Mouse (Mus musculus): ENCODE results near the gene L3mbtl4. TPM values are rescaled to one million over a fixed set of nuclear protein-coding genes. Genes with fewer than 3 reads are reported as not detected.
A peak's percentile ranks its signal among the peaks of the same experiment; 100 is the strongest.

L3mbtl4 gene
- polyA plus RNA-seq, 1 experiment from 2014 or later: 4.0 TPM

DNA sequence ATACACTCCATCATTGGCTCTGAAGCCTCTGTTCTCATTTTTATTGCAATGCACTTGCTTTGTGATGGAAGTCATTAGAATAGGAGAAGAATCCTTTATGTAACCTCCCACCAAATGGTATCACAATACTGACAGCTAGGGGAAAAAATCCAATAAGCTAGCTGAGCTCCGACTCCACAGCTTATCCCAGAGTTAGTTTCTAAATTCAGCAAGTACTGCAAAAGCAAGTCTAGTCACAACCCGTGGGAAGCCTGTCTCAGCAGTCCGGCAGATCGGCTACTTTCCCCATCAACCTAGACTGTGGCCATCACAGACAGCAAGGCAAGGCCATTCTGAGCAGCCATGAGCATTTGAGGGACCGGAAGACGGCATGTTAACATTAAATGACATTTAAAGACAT, 298.2 kb downstream of the L3mbtl4 start:
- no peaks in the 10 kb centered on the region for H3K36me3 ChIP-seq (ENCODE audit: control insufficient read depth, insufficient read depth, low read length)
- no peaks in the 10 kb centered on the region for H3K27me3 ChIP-seq (ENCODE audit: control insufficient read depth, insufficient read depth, low read length)
- 91% methylated on average over 6 of the region's 6 CpGs for WGBS
- ATAC-seq (ENCODE audit: low FRiP score, low TSS enrichment) (no peak), DNase-seq (no peak)
- H3K9ac ChIP-seq (replicated peaks; ENCODE audit: low read length): no peak overlapping the region
- no peaks in the 10 kb centered on the region for H3K4me1 ChIP-seq (ENCODE audit: control insufficient read depth, insufficient read depth, low read length)
- H3K4me2 ChIP-seq (ENCODE audit: low read length): no peak overlapping the region
- H3K9me3 ChIP-seq (ENCODE audit: control insufficient read depth, low read length): no peaks in the 10 kb centered on the region
- H3K27ac ChIP-seq (replicated peaks; ENCODE audit: low read depth, low read length): no peak overlapping the region
- H3K4me3 ChIP-seq (replicated peaks; ENCODE audit: low read depth, low read length): no peak overlapping the region

DNA sequence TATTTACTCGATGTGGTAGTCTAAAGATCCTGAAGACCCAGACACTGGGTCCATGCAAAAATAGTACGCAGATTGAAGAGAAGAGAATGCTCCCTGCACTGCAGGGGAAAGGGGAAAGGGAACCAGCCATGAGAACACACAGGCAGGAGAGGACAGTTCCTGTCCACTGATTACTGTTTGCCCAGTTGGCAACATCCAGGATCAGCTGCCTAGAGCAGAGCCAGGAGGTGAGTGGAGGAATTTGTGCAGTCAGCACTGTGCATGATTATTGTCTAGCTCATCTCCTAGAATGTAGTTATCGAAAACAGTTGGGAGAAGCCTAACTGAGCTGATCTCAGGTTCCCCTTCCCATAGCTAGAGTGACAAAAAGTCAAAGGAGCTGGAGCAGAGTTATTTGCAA, 311.6 kb downstream of the L3mbtl4 start:
- Histone ChIP-seq H3K9ac (replicated peaks; ENCODE audit: low read length) (no peak overlapping the region), H3K4me1 (ENCODE audit: control insufficient read depth, insufficient read depth, low read length) (no peaks in the 10 kb centered on the region), H3K9me3 (ENCODE audit: control insufficient read depth, low read length) (no peaks in the 10 kb centered on the region), H3K27me3 (ENCODE audit: control insufficient read depth, insufficient read depth, low read length) (no peaks in the 10 kb centered on the region), H3K36me3 (ENCODE audit: control insufficient read depth, insufficient read depth, low read length) (no peaks in the 10 kb centered on the region), H3K4me2 (ENCODE audit: low read length) (no peak overlapping the region), H3K4me3 (replicated peaks; ENCODE audit: low read depth, low read length) (no peak overlapping the region), H3K27ac (replicated peaks; ENCODE audit: low read depth, low read length) (no peak overlapping the region)
- ATAC-seq (ENCODE audit: low FRiP score, low TSS enrichment) (no peak), DNase-seq (no peak)
- 82% methylated on average over 3 of the region's 3 CpGs for WGBS

DNA sequence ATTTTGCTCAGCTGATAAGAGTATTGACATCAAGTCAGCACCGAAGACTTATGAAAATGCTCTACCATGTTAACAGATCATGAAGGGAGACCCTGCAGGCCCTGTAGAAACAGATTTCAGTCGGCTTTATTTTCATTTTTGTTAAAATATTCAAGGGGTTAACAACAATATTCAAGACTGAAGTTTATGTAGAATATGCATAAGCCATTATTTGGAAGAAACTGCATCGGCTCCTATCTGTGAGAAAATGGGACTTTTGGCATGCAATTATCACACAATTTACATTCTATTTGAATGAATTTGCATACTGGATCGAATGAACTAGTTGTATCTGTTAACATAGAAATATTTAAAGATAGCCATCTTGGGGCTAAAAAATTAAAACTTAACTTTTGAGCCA, 318.0 kb downstream of the L3mbtl4 start:
- WGBS: 70% methylated on average over 4 of the region's 4 CpGs
- DNase-seq (no peak), ATAC-seq (ENCODE audit: low FRiP score, low TSS enrichment) (no peak)
- H3K4me3 ChIP-seq (replicated peaks; ENCODE audit: low read depth, low read length): no peak overlapping the region
- H3K4me1 ChIP-seq (ENCODE audit: control insufficient read depth, insufficient read depth, low read length): no peaks in the 10 kb centered on the region
- no peak overlapping the region for H3K4me2 ChIP-seq (ENCODE audit: low read length)
- H3K9me3 ChIP-seq (ENCODE audit: control insufficient read depth, low read length): no peaks in the 10 kb centered on the region
- H3K36me3 ChIP-seq (ENCODE audit: control insufficient read depth, insufficient read depth, low read length): no peaks in the 10 kb centered on the region
- no peak overlapping the region for H3K27ac ChIP-seq (replicated peaks; ENCODE audit: low read depth, low read length)
- no peak overlapping the region for H3K9ac ChIP-seq (replicated peaks; ENCODE audit: low read length)
- no peaks in the 10 kb centered on the region for H3K27me3 ChIP-seq (ENCODE audit: control insufficient read depth, insufficient read depth, low read length)

DNA sequence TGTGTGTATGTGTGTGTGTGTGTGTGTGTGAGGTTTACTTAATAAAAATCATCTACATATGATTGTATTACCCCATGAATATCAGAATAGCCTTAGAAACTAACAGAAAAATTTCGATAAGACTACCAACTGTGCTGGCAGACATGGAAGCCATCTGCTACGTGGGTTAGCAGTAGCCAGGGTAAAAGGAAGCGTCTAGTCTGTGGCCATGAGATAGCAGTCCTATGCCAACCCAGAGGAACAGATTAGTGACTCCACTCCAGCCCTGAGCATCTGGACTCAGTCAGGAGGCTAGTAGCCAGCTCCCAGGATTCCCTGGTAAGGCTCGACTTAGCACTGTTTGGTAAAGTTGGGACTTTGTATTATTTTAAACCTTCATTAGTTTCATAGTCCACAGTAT, 329.1 kb downstream of the L3mbtl4 start:
- Histone ChIP-seq H3K4me1 (ENCODE audit: control insufficient read depth, insufficient read depth, low read length) (no peaks in the 10 kb centered on the region), H3K9ac (replicated peaks; ENCODE audit: low read length) (no peak overlapping the region), H3K4me3 (replicated peaks; ENCODE audit: low read depth, low read length) (no peak overlapping the region), H3K9me3 (ENCODE audit: control insufficient read depth, low read length) (no peaks in the 10 kb centered on the region), H3K4me2 (ENCODE audit: low read length) (no peak overlapping the region), H3K27ac (replicated peaks; ENCODE audit: low read depth, low read length) (no peak overlapping the region), H3K36me3 (ENCODE audit: control insufficient read depth, insufficient read depth, low read length) (no peaks in the 10 kb centered on the region), H3K27me3 (ENCODE audit: control insufficient read depth, insufficient read depth, low read length) (no peaks in the 10 kb centered on the region)
- 86% methylated on average over 4 of the region's 4 CpGs for WGBS
- DNase-seq: no peak
- no peak for ATAC-seq (ENCODE audit: low FRiP score, low TSS enrichment)

DNA sequence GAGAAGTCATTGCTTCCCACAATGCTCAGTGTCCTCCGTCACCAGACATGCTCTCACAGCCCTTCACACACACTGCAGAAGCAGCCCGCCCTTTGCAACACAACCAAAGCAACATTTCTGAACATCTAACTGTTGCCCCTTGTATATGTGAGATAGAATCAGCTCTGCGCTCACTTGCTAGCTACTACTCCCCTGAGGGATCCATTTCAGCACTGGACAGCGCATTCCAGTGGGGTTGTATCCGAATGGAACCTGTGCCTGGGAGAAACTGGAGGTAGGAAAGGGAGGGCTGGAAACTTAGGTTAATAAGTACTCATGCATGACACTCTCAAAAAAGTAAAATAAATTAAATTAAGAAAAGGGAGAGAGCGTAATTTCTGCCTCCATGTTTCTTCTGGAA, 334.1 kb downstream of the L3mbtl4 start:
- no peak overlapping the region for H3K27ac ChIP-seq (replicated peaks; ENCODE audit: low read depth, low read length)
- no peaks in the 10 kb centered on the region for H3K27me3 ChIP-seq (ENCODE audit: control insufficient read depth, insufficient read depth, low read length)
- H3K9ac ChIP-seq (replicated peaks; ENCODE audit: low read length): no peak overlapping the region
- DNase-seq (peak; percentile 50), ATAC-seq (ENCODE audit: low FRiP score, low TSS enrichment) (no peak)
- WGBS: 60% methylated on average over 6 of the region's 6 CpGs
- H3K4me2 ChIP-seq (ENCODE audit: low read length): no peak overlapping the region
- H3K36me3 ChIP-seq (ENCODE audit: control insufficient read depth, insufficient read depth, low read length): no peaks in the 10 kb centered on the region
- H3K4me1 ChIP-seq (ENCODE audit: control insufficient read depth, insufficient read depth, low read length): no peaks in the 10 kb centered on the region
- H3K4me3 ChIP-seq (replicated peaks; ENCODE audit: low read depth, low read length): no peak overlapping the region
- no peaks in the 10 kb centered on the region for H3K9me3 ChIP-seq (ENCODE audit: control insufficient read depth, low read length)

DNA sequence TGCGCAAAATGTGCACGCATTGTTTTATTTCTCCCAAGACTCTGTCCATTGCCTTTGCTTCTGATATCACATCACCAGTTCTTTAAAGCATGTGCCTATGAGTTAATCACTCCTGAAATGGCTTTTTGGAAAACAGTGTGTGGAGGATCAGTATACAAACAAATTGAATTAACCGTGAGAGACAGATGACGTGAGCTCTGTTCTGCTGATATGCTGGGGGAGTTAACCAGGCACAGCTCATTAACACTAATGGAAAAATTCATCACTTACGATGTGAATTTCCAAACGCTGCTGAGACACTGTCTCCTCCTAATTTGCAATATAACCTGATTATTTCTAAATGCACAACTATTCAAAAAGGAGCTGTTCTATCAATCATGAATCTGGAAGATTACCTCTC, 337.6 kb downstream of the L3mbtl4 start:
- 64% methylated on average over 6 of the region's 6 CpGs for WGBS
- no peak for ATAC-seq (ENCODE audit: low FRiP score, low TSS enrichment)
- H3K4me1 ChIP-seq (ENCODE audit: control insufficient read depth, insufficient read depth, low read length): no peaks in the 10 kb centered on the region
- H3K9ac ChIP-seq (replicated peaks; ENCODE audit: low read length): no peak overlapping the region
- H3K27me3 ChIP-seq (ENCODE audit: control insufficient read depth, insufficient read depth, low read length): no peaks in the 10 kb centered on the region
- no peaks in the 10 kb centered on the region for H3K9me3 ChIP-seq (ENCODE audit: control insufficient read depth, low read length)
- H3K4me2 ChIP-seq (ENCODE audit: low read length): no peak overlapping the region
- H3K4me3 ChIP-seq (replicated peaks; ENCODE audit: low read depth, low read length): no peak overlapping the region
- no peak overlapping the region for H3K27ac ChIP-seq (replicated peaks; ENCODE audit: low read depth, low read length)
- no peaks in the 10 kb centered on the region for H3K36me3 ChIP-seq (ENCODE audit: control insufficient read depth, insufficient read depth, low read length)
- DNase-seq: peak; percentile 15

DNA sequence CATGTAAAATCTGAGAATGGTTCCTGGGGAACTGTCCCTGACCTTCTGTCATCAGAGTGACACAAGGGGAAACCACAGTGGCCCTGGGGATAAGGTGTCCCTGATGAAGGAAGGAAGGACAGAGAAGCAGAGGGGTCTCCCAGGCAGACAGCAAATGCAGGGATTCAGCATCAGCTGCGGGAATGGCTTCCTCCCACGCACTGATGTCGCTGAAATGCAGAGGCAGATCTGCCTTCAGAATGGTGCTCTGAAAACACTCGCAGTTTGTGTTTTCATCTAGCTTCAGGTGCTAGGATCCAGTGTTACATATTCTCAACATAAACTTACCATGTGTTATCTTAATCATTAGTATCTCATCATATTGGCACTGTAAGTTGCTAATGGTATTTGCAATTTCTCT, 351.7 kb downstream of the L3mbtl4 start:
- H3K4me1 ChIP-seq (ENCODE audit: control insufficient read depth, insufficient read depth, low read length): no peaks in the 10 kb centered on the region
- no peak overlapping the region for H3K27ac ChIP-seq (replicated peaks; ENCODE audit: low read depth, low read length)
- 90% methylated on average over 4 of the region's 4 CpGs for WGBS
- no peaks in the 10 kb centered on the region for H3K27me3 ChIP-seq (ENCODE audit: control insufficient read depth, insufficient read depth, low read length)
- H3K36me3 ChIP-seq (ENCODE audit: control insufficient read depth, insufficient read depth, low read length): no peaks in the 10 kb centered on the region
- no peak overlapping the region for H3K9ac ChIP-seq (replicated peaks; ENCODE audit: low read length)
- H3K4me3 ChIP-seq (replicated peaks; ENCODE audit: low read depth, low read length): no peak overlapping the region
- no peak overlapping the region for H3K4me2 ChIP-seq (ENCODE audit: low read length)
- ATAC-seq (ENCODE audit: low FRiP score, low TSS enrichment): no peak
- H3K9me3 ChIP-seq (ENCODE audit: control insufficient read depth, low read length): no peaks in the 10 kb centered on the region
- DNase-seq: no peak

DNA sequence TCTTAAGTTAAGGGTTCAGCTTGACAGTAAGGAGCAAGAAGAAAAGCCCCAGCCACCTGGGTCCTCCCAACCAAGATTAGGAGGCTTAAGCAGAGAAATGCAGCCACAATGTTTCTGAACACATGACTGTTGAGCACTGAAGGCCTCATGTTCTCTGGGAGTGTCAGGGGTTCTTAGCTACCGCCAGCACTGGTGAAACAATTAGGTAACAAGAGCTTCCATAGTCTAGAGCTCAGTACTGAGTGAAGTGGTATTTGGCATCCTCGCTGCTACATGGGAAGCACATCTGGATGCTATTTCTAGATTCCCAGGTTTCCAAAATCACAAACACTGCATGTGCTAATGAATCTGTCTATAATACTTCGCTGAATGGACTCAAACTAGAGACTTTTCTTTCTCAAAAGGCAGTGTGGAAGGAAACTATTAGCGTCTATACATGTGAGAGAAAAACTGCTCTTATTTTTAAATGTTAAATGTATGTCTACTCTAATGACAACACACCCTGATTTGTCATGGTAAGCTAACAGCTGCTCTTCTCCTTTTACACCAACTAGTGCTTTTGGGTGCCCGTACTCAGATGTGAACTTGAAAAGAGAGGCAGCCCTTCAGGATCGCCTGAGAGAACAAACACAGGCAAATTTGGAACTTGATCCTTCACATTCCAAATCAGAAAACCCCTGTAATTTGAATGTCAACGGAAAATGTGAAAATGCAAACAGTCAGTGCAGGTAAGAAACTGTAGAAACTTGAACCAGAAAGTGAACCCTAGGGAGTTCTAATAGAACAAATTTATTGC, 356.2 kb downstream of the L3mbtl4 start:
- Histone ChIP-seq H3K9me3 (ENCODE audit: control insufficient read depth, low read length) (no peaks in the 10 kb centered on the region), H3K4me2 (ENCODE audit: low read length) (no peak overlapping the region), H3K36me3 (ENCODE audit: control insufficient read depth, insufficient read depth, low read length) (no peaks in the 10 kb centered on the region), H3K27me3 (ENCODE audit: control insufficient read depth, insufficient read depth, low read length) (no peaks in the 10 kb centered on the region), H3K4me1 (ENCODE audit: control insufficient read depth, insufficient read depth, low read length) (no peaks in the 10 kb centered on the region), H3K27ac (replicated peaks; ENCODE audit: low read depth, low read length) (no peak overlapping the region), H3K4me3 (replicated peaks; ENCODE audit: low read depth, low read length) (no peak overlapping the region), H3K9ac (replicated peaks; ENCODE audit: low read length) (no peak overlapping the region)
- no peak for DNase-seq
- 84% methylated on average over 7 of the region's 7 CpGs for WGBS
- ATAC-seq (ENCODE audit: low FRiP score, low TSS enrichment): no peak

DNA sequence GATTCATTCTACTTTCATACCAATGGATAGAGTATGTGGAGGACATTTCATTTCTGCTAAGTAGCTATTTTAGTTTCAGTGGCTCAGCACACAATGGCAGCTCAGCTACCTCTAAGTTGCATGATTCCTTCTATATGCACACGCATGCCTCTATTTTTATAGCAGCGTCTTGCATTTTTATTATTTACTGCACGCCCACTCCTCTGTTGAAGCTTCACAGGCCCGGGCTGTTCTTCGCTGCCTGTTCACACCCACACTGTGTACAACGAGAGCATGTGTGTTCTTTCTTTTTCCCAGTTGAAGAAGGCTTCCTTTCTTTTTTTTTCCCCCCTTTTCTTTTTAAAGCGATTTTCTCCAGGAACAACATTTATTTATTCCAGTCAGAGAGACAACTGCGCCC, 357.8 kb downstream of the L3mbtl4 start:
- WGBS: 89% methylated on average over 8 of the region's 8 CpGs
- H3K4me1 ChIP-seq (ENCODE audit: control insufficient read depth, insufficient read depth, low read length): no peaks in the 10 kb centered on the region
- no peak for DNase-seq
- H3K36me3 ChIP-seq (ENCODE audit: control insufficient read depth, insufficient read depth, low read length): no peaks in the 10 kb centered on the region
- no peaks in the 10 kb centered on the region for H3K9me3 ChIP-seq (ENCODE audit: control insufficient read depth, low read length)
- ATAC-seq (ENCODE audit: low FRiP score, low TSS enrichment): no peak
- no peak overlapping the region for H3K4me3 ChIP-seq (replicated peaks; ENCODE audit: low read depth, low read length)
- H3K9ac ChIP-seq (replicated peaks; ENCODE audit: low read length): no peak overlapping the region
- no peaks in the 10 kb centered on the region for H3K27me3 ChIP-seq (ENCODE audit: control insufficient read depth, insufficient read depth, low read length)
- no peak overlapping the region for H3K27ac ChIP-seq (replicated peaks; ENCODE audit: low read depth, low read length)
- no peak overlapping the region for H3K4me2 ChIP-seq (ENCODE audit: low read length)

Measured in midbrain, embryonic 14.5 days (tissue).